Mouse (Mus musculus): ENCODE measurements around the gene Nt5dc3.

Nt5dc3 gene

DNA sequence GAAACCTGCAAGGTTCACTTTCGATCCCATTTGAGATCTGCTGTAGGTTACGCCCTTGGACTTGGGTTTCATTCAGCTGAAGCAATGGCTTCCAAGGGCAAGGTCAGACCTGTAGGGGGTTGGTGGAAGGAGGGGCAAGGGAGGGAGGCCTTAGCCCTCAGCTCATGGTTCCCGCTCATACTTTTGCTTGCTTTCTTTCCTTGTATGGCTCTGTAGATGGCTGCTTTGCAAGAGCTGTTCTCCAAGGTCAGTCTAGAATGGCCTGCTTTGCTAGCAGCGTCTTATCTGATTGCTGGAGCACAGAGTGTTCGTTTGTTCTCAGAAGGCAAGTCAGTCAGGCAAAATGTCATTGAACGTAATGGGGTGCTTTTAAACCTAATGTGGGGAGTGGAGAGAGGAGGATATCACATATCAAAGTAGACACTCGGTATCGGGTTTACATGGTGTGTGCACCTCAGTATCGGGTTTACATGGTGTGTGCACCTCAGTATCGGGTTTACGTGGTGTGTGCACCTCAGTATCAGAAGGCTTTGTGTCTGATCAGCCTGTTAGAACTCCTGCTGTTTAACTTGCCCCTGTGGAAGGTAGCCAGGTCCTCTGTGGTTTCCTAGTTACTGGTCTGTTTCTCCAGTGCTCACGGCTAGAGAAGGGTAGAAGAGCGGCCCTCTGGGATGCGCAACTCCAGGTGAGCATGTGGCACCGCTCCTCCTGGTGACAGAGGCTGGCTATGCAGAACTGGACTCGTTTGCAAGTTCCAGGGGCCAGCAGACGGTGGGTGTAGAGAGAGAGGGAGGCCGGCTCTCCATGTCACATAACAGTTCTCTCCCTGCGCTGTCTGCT lies 35.7 kb downstream of the Nt5dc3 start:
- DNase-seq (ENCODE audit: low read depth, low spot score) = no peak

DNA sequence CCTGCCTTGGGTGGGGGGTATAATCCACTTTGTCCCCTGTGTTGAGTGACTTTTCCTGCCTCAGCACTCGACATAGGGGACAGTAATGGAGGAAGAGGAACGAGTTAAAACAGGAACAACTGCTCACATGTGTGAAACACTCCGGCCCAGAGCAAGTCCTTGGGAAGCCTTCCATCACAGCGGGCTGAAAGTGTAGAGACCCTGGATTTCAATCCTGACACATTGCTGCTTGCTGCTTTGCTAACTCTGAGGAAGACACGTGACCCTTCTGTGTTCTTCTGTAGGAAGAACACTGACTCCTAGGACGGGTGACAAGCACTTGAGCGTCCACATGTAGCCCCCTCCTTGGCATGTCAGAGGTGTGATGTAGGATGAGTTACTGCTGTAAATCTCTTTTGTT lies 36.3 kb downstream of the Nt5dc3 start:
- no peak for DNase-seq (ENCODE audit: low read depth, low spot score)

DNA sequence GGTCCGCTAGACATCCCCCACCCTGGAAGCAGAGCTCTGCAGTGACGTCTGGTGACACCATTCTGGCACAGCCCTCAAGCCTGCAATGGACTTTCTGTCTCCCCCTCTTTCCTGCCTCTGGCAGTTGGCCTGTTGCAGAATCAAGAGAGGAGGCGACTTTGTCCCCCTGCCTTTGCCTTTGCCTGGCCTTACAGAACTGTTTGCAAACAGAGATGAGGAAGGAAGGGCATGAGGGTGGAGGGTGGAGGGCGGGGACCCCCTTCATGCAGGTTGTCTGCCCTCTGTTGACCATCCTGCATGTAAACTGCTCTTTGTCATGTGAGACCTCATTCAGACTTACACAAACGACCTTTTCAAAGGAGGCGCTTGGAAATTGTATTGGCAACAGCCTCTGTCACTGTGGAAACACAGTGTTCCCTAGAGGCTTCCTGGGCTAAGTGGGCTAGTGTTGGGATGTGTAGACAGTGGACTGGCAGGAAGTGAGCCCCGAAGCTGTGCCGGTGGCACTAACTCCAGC lies 40.9 kb downstream of the Nt5dc3 start:
- DNase-seq (ENCODE audit: low read depth, low spot score) = peak; percentile 25

- no peak for DNase-seq (ENCODE audit: low read depth, low spot score)
Measured at GRCm38 (mm10) chr10:86821014-86821413, 42.2 kb downstream of the Nt5dc3 start.

DNA sequence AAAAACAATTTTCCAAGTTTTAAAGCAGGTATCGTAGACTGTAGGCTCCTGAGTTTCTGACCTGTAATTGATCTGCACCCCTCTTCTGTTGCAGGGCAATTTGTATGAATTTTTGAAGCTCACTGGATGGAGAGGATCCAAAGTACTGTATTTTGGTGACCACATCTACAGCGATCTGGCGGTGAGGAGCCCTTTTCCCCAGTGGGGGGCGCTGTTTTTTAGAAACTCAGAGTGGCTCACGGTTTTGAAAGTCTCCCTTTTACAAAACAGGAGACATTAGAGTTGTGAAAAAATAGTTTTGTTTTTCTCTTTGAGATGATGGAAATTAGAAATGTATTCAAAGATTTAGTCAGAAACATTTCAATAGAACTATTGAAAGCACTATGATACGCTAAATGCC lies 45.3 kb downstream of the Nt5dc3 start:
- no peak for DNase-seq (ENCODE audit: low read depth, low spot score)

- no peak for DNase-seq (ENCODE audit: low read depth, low spot score)
Measured at GRCm38 (mm10) chr10:86824871-86825270, 46.1 kb downstream of the Nt5dc3 start.

- peak; percentile 85 for DNase-seq (ENCODE audit: low read depth, low spot score)
Measured at GRCm38 (mm10) chr10:86825871-86826522, 47.2 kb downstream of the Nt5dc3 start.

GRCm38 (mm10) chr10:86826929-86827328 lies 48.1 kb downstream of the Nt5dc3 start:
- DNase-seq (ENCODE audit: low read depth, low spot score) = no peak

GRCm38 (mm10) chr10:86828221-86829135 lies 49.7 kb downstream of the Nt5dc3 start:
- no peak for DNase-seq (ENCODE audit: low read depth, low spot score)

DNA sequence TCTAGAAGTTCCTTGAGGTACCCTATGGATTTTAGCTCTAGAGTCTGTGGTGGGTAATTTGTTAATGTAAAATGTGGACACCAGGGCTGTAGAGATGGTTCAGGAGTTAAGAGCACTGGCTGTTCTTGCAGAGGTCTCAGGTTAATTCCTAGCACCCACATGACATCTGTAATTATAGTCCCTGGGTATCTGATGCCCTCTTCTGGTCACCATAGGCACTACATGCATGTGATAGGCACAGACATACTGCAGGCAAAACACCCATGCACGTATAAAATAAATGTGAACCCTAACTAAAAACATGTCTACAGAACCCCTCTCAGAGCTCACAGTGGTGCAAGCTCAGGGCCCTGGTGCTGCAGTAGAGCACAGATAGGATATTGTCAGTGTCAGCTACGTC lies 50.7 kb downstream of the Nt5dc3 start:
- DNase-seq (ENCODE audit: low read depth, low spot score) = no peak

DNA sequence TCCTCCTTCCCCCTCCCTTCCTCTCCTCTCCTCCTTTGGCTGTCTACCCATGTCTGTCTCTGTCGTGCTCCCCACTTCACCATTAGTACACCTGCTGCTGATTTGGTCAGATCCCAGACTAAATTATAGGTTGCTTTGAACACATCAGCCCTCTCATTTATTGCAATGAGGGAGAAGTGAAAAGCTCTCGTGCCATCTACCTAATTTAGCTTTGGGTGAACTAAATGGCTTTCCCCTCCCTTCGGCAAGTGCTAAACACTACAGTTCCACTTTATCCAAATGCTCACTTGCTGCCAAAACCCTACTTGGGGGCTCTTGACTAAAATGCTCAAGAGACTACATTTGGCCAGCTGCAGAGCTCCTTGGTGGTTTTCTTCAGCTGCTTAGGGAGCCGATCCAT lies 58.0 kb downstream of the Nt5dc3 start:
- no peak for DNase-seq (ENCODE audit: low read depth, low spot score)

DNA sequence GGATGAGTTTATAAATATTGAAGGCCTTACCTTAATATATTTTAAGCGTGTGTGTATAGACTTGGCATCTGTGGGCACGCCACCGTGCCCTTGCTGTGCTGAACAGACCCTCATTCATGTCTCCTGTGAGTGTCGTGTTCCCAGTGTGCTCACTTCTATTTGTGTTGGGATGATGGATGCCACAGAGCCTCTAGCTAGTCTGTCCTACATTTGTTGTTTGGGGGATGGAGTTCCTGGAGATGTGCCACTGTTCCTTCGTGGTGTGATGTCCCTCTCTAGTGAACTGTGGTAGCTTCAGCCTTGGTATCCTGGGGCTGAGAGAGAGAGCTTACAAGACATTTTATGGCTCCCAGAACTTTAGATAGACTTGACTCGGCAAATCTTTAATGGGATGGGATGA lies 60.0 kb downstream of the Nt5dc3 start:
- DNase-seq (ENCODE audit: low read depth, low spot score) = peak; percentile 21

DNA sequence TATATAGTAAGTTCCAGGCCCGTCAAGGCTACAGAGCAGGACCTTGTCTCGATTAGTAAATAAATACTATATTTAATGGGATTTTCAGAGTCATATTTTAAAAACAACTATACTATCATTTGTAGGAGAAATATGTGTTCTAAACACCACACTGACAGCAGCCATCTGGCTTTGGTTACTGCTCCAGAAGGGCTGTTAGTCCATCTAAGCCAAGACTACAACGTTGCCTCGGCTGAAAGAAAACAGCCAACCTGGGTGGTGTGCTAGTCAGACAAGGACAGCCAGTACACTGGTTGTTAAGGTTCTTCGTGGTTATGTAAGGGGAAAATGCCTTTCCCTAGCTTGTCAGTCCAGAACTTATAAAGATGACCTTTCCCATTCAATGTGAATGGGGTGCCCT lies 63.9 kb downstream of the Nt5dc3 start:
- no peak for DNase-seq (ENCODE audit: low read depth, low spot score)

- no peak for DNase-seq (ENCODE audit: low read depth, low spot score)
Measured at GRCm38 (mm10) chr10:86846926-86847467, 68.2 kb downstream of the Nt5dc3 start.

- DNase-seq (ENCODE audit: low read depth, low spot score) = no peak
Measured at GRCm38 (mm10) chr10:86849087-86849486, 70.3 kb downstream of the Nt5dc3 start.

- no peak for DNase-seq (ENCODE audit: low read depth, low spot score)
Measured at GRCm38 (mm10) chr10:86849508-86849907, 70.7 kb downstream of the Nt5dc3 start.

GRCm38 (mm10) chr10:86852160-86852559 lies 73.4 kb downstream of the Nt5dc3 start:
- DNase-seq (ENCODE audit: low read depth, low spot score) = no peak

GRCm38 (mm10) chr10:86853433-86853832 lies 74.6 kb downstream of the Nt5dc3 start:
- DNase-seq (ENCODE audit: low read depth, low spot score) = no peak

DNA sequence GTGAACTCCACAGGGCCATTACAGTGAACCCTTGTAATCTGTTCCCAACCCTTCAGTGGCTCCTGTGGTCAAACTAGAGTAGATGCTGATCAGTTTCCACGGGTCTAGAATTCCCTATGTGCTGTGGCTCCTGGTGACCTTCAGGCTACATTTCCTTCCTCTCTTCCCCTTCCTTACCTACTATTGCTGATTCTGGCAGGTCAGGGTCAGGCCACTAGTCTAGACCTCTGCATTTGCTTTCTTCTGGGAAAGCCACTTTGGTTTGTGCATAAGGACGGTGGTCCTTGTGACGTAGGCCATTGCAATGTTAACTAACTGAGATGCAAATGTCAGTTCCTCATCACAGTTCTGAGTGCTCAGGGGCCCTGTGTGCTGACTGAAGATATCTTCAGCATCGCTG lies 81.6 kb downstream of the Nt5dc3 start:
- DNase-seq (ENCODE audit: low read depth, low spot score) = no peak

DNA sequence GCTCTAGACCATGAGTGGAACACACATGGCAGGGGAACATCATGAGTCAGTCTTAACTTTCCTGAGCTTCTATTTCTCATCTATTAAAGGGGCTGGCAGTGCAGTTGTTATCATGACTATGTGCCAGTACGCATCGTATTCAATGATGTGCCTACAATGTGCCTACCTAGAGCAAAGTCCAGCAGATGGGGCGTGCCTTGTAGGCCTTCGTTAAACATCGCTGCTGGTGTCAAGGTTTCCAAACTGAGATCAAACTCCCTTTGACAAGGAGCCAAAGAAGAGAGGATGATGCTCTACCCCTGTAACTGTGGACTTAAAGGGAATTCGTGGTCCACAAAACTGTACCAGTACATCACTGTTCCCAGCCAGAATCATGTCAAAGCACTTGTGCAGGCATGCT lies 83.7 kb downstream of the Nt5dc3 start:
- no peak for DNase-seq (ENCODE audit: low read depth, low spot score)

GRCm38 (mm10) chr10:86863429-86863828 lies 84.6 kb downstream of the Nt5dc3 start:
- no peak for DNase-seq (ENCODE audit: low read depth, low spot score)

- peak; percentile 67 for DNase-seq (ENCODE audit: low read depth, low spot score)
Measured at GRCm38 (mm10) chr10:86872121-86872520, 93.3 kb downstream of the Nt5dc3 start.
